In the genomic region with DNA sequence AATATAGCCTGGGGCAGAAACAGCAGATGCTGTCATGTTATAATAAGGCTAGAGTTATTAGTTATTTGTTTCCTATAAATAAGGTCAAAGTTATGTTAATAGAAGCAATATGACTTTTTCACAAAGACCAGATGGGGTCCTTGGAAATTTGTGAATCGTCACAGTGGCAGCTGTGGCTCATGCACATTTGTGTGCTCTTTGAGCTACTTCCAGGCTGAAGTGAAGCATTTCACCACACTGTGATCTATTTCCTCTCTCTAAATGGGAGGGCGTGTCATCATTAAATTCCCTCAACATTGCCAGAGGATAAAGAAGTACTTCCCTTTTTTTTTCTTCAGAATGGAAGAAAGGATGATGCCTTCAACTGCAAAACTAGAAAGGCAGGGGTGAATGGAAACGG, we compare ENCODE assay signal across 14 mouse cellular contexts.
"Had no signal": no experiment of that assay in that cellular context is flagged by ENCODE, and none has a peak within 500 bp of the region (broad histone marks: within the 10 kb centered on the region; RNA-seq: fewer than 3 reads in every experiment).

No protein-coding gene starts in this region.

- H3K27ac ChIP-seq: kidney, embryonic 15.5 days; limb, embryonic 15.5 days; liver, embryonic 12.5 days; midbrain, embryonic 15.5 days had no signal

- H3K4me1 ChIP-seq: kidney, embryonic 15.5 days; limb, embryonic 15.5 days; liver, embryonic 12.5 days; midbrain, embryonic 15.5 days had no signal

- H3K36me3 ChIP-seq: kidney, embryonic 15.5 days; limb, embryonic 15.5 days; liver, embryonic 12.5 days; midbrain, embryonic 15.5 days had no signal

- DNase-seq: kidney, adult 2 months; kidney, postnatal 14 days; layer of hippocampus, adult 9-11 months; layer of hippocampus, postnatal 36 days; lung, embryonic 14.5 days; lung, postnatal 10 days; lung, postnatal 4 days; thymus, adult 18-20 months; thymus, postnatal 14 days had no signal

- ATAC-seq: liver, embryonic 12.5 days; midbrain, embryonic 15.5 days had no signal

- H3K4me3 ChIP-seq: kidney, embryonic 15.5 days; limb, embryonic 15.5 days; liver, embryonic 12.5 days; midbrain, embryonic 15.5 days had no signal

- H3K9me3 ChIP-seq: kidney, embryonic 15.5 days; limb, embryonic 15.5 days; liver, embryonic 12.5 days; midbrain, embryonic 15.5 days had no signal

- H3K27me3 ChIP-seq: kidney, embryonic 15.5 days; limb, embryonic 15.5 days; liver, embryonic 12.5 days; midbrain, embryonic 15.5 days had no signal

- H3K9ac ChIP-seq: kidney, embryonic 15.5 days; limb, embryonic 15.5 days; liver, embryonic 12.5 days; lung, embryonic 14.5 days; midbrain, embryonic 15.5 days had no signal

- H3K4me2 ChIP-seq: kidney, embryonic 15.5 days; limb, embryonic 15.5 days; liver, embryonic 12.5 days; lung, embryonic 14.5 days; midbrain, embryonic 11.5 days; midbrain, embryonic 15.5 days had no signal
